Mouse (Mus musculus): ENCODE results near the gene Nek6. TPM values are rescaled to one million over a fixed set of nuclear protein-coding genes. Genes with fewer than 3 reads are reported as not detected.

Gene Nek6
- polyA plus RNA-seq (2012; rRNA removed) (77.2 and 81.1 TPM in 2 replicates), polyA plus RNA-seq (2014; fragmentation: Nextera tagmentation; extraction: Ambion mirVana) (123 and 138 TPM in 2 replicates)

GRCm38 (mm10) chr2:38511487-38512307 lies at the start of gene Nek6:
Gene Nek6, plus strand, starts transcription at chr2:38511643.
- peak; percentile 69; the same call in 1 of the 2 replicates for TF ChIP-seq POLR2A (IDR thresholded peaks at IDR 0.05; ENCODE audit: borderline replicate concordance, extremely low read depth, insufficient read depth, insufficient read length)
- DNase-seq (ENCODE audit: low spot score) = peak; percentile 71
- peak within 1 kb of the TSS; percentile 96 for H3K27ac ChIP-seq (replicated peaks; ENCODE audit: low read depth, low read length)
- peak within 1 kb of the TSS; percentile 80 for H3K4me2 ChIP-seq (replicated peaks; ENCODE audit: low read depth, low read length, severe bottlenecking)
- peaks cover 37% of the 10 kb centered on the region for H3K4me1 ChIP-seq (ENCODE audit: control insufficient read depth, insufficient read depth, low read length)
- ATAC-seq (ENCODE audit: low FRiP score, low read depth) = peak; percentile 81
- H3K27me3 ChIP-seq (ENCODE audit: control insufficient read depth, insufficient read depth, low read length) = no peaks in the 10 kb centered on the region
- no peaks in the 10 kb centered on the region for H3K9me3 ChIP-seq (ENCODE audit: control insufficient read depth, low read length)
- peak within 1 kb of the TSS; percentile 79 for H3K4me3 ChIP-seq (replicated peaks; ENCODE audit: low read length)
- no peaks in the 10 kb centered on the region for H3K36me3 ChIP-seq (ENCODE audit: control insufficient read depth, insufficient read depth, low read length)
- under 1% methylated on average over 75 of the region's 90 CpGs for WGBS
- peak within 1 kb of the TSS; percentile 96 for H3K9ac ChIP-seq (ENCODE audit: low read depth, low read length, severe bottlenecking)

- no peaks in the 10 kb centered on the region for H3K9me3 ChIP-seq (ENCODE audit: control insufficient read depth, low read length)
- ATAC-seq (ENCODE audit: low FRiP score, low read depth) (no peak), DNase-seq (ENCODE audit: low spot score) (no peak)
- WGBS = 53% methylated on average over 3 of the region's 3 CpGs
- no peak overlapping the region for H3K9ac ChIP-seq (ENCODE audit: low read depth, low read length, severe bottlenecking)
- H3K4me2 ChIP-seq (replicated peaks; ENCODE audit: low read depth, low read length, severe bottlenecking) = no peak overlapping the region
- no peak for TF ChIP-seq POLR2A (IDR thresholded peaks at IDR 0.05; ENCODE audit: borderline replicate concordance, extremely low read depth, insufficient read depth, insufficient read length)
- no peaks in the 10 kb centered on the region for H3K27me3 ChIP-seq (ENCODE audit: control insufficient read depth, insufficient read depth, low read length)
- no peaks in the 10 kb centered on the region for H3K36me3 ChIP-seq (ENCODE audit: control insufficient read depth, insufficient read depth, low read length)
- no peak overlapping the region for H3K4me3 ChIP-seq (replicated peaks; ENCODE audit: low read length)
- no peak overlapping the region for H3K27ac ChIP-seq (replicated peaks; ENCODE audit: low read depth, low read length)
- H3K4me1 ChIP-seq (ENCODE audit: control insufficient read depth, insufficient read depth, low read length) = peaks cover 16% of the 10 kb centered on the region
Measured at GRCm38 (mm10) chr2:38462323-38462722, 49.1 kb upstream of the Nek6 start.

- H3K9me3 ChIP-seq (ENCODE audit: control insufficient read depth, low read length) = no peaks in the 10 kb centered on the region
- no peaks in the 10 kb centered on the region for H3K36me3 ChIP-seq (ENCODE audit: control insufficient read depth, insufficient read depth, low read length)
- no peaks in the 10 kb centered on the region for H3K4me1 ChIP-seq (ENCODE audit: control insufficient read depth, insufficient read depth, low read length)
- H3K4me2 ChIP-seq (replicated peaks; ENCODE audit: low read depth, low read length, severe bottlenecking) = no peak overlapping the region
- DNase-seq (ENCODE audit: low spot score) (no peak), ATAC-seq (ENCODE audit: low FRiP score, low read depth) (no peak)
- TF ChIP-seq POLR2A (IDR thresholded peaks at IDR 0.05; ENCODE audit: borderline replicate concordance, extremely low read depth, insufficient read depth, insufficient read length) = no peak
- no peak overlapping the region for H3K27ac ChIP-seq (replicated peaks; ENCODE audit: low read depth, low read length)
- no peak overlapping the region for H3K4me3 ChIP-seq (replicated peaks; ENCODE audit: low read length)
- WGBS = 70% methylated on average over 4 of the region's 4 CpGs
- H3K9ac ChIP-seq (ENCODE audit: low read depth, low read length, severe bottlenecking) = no peak overlapping the region
- no peaks in the 10 kb centered on the region for H3K27me3 ChIP-seq (ENCODE audit: control insufficient read depth, insufficient read depth, low read length)
Measured at GRCm38 (mm10) chr2:38468845-38469244, 42.6 kb upstream of the Nek6 start.

- TF ChIP-seq POLR2A (IDR thresholded peaks at IDR 0.05; ENCODE audit: borderline replicate concordance, extremely low read depth, insufficient read depth, insufficient read length) = no peak
- H3K27ac ChIP-seq (replicated peaks; ENCODE audit: low read depth, low read length) = no peak overlapping the region
- WGBS = 77% methylated on average over 5 of the region's 5 CpGs
- no peak overlapping the region for H3K4me2 ChIP-seq (replicated peaks; ENCODE audit: low read depth, low read length, severe bottlenecking)
- H3K27me3 ChIP-seq (ENCODE audit: control insufficient read depth, insufficient read depth, low read length) = no peaks in the 10 kb centered on the region
- H3K4me3 ChIP-seq (replicated peaks; ENCODE audit: low read length) = no peak overlapping the region
- ATAC-seq (ENCODE audit: low FRiP score, low read depth) (no peak), DNase-seq (ENCODE audit: low spot score) (no peak)
- H3K4me1 ChIP-seq (ENCODE audit: control insufficient read depth, insufficient read depth, low read length) = no peaks in the 10 kb centered on the region
- H3K36me3 ChIP-seq (ENCODE audit: control insufficient read depth, insufficient read depth, low read length) = no peaks in the 10 kb centered on the region
- H3K9me3 ChIP-seq (ENCODE audit: control insufficient read depth, low read length) = no peaks in the 10 kb centered on the region
- no peak overlapping the region for H3K9ac ChIP-seq (ENCODE audit: low read depth, low read length, severe bottlenecking)
Measured at GRCm38 (mm10) chr2:38471745-38472144, 39.7 kb upstream of the Nek6 start.

- Histone ChIP-seq H3K9me3 (ENCODE audit: control insufficient read depth, low read length) (no peaks in the 10 kb centered on the region), H3K27ac (replicated peaks; ENCODE audit: low read depth, low read length) (no peak overlapping the region), H3K4me1 (ENCODE audit: control insufficient read depth, insufficient read depth, low read length) (no peaks in the 10 kb centered on the region), H3K36me3 (ENCODE audit: control insufficient read depth, insufficient read depth, low read length) (no peaks in the 10 kb centered on the region), H3K9ac (ENCODE audit: low read depth, low read length, severe bottlenecking) (no peak overlapping the region), H3K4me2 (replicated peaks; ENCODE audit: low read depth, low read length, severe bottlenecking) (no peak overlapping the region), H3K27me3 (ENCODE audit: control insufficient read depth, insufficient read depth, low read length) (no peaks in the 10 kb centered on the region), H3K4me3 (replicated peaks; ENCODE audit: low read length) (no peak overlapping the region)
- no peak for DNase-seq (ENCODE audit: low spot score)
- TF ChIP-seq POLR2A (IDR thresholded peaks at IDR 0.05; ENCODE audit: borderline replicate concordance, extremely low read depth, insufficient read depth, insufficient read length) = no peak
- ATAC-seq (ENCODE audit: low FRiP score, low read depth) = no peak
Measured at GRCm38 (mm10) chr2:38472829-38473228, 38.6 kb upstream of the Nek6 start.
